Mouse (Mus musculus) stomach, postnatal 0 days (tissue): ENCODE data around the gene Atad2b.

Experiments used
- CTCF ChIP-seq: IDR thresholded peaks from 2 replicates; pipeline ENCODE4 v1.5.1; 2016; ENCODE audit warnings: antibody characterized with exemption, low read depth, mild to moderate bottlenecking, moderate library complexity
- EP300 ChIP-seq: optimal IDR thresholded peaks from 2 replicates; pipeline ENCODE3; 2016; ENCODE audit warnings: antibody characterized with exemption

GRCm38 (mm10) chr12:4914441-4914840 is 2.7 kb upstream of the Atad2b start:
- no peak for TF ChIP-seq EP300
- TF ChIP-seq CTCF: no peak
